Comparison of ENCODE assay signal across 10 mouse cellular contexts in the genomic region with DNA sequence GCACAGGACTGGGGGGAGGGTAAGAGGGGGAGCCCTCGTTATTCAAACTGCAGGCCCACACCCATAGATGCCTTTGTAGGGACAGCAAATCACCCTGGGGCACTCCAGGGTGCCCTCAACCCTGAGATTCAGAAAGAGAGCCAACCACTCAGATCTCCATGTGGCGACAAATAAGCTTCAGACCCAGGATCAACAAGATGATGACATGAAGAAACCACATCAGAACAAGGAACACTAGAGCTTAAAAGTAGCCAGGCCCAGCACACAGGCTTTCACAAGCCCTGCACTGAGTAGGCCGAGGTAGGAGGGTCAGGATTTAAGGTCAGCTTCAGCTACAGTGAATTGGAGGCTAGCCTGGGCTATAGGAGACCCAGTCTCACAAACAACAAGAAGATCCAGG. TPM values are rescaled to one million over a fixed set of nuclear protein-coding genes. Genes with fewer than 3 reads are reported as not detected.
DNase-seq lines count a peak whose midpoint lies in the region; ATAC-seq lines count a peak whose summit lies in the region.
"Had no signal": no experiment of that assay in that cellular context is flagged by ENCODE, and none has a peak within 500 bp of the region (broad histone marks: within the 10 kb centered on the region; RNA-seq: fewer than 3 reads in every experiment).

No protein-coding gene starts in this region.

- H3K27ac ChIP-seq in kidney, embryonic 15.5 days, result peak overlapping the region; percentile 70
- peak overlapping the region; percentile 43; the same call in 1 of the 2 replicates for H3K27ac ChIP-seq in embryonic facial prominence, embryonic 12.5 days
- peak overlapping the region; percentile 81 for H3K27ac ChIP-seq in intestine, embryonic 16.5 days (ENCODE audit: low read length)
- H3K27ac ChIP-seq in neural tube, embryonic 13.5 days (replicated peaks), result peak overlapping the region; percentile 90
- H3K27ac ChIP-seq: liver, embryonic 14.5 days had no signal

- H3K27me3 ChIP-seq in kidney, embryonic 15.5 days, result no peaks in the 10 kb centered on the region
- no peaks in the 10 kb centered on the region for H3K27me3 ChIP-seq in embryonic facial prominence, embryonic 12.5 days
- no peaks in the 10 kb centered on the region for H3K27me3 ChIP-seq in intestine, embryonic 16.5 days (replicated peaks; ENCODE audit: control insufficient read depth, insufficient read depth, low read length)
- no peaks in the 10 kb centered on the region for H3K27me3 ChIP-seq in neural tube, embryonic 13.5 days

- WGBS in kidney, embryonic 15.5 days, result 67% methylated on average over 3 of the region's 3 CpGs
- 64% methylated on average over 3 of the region's 3 CpGs for WGBS in embryonic facial prominence, embryonic 12.5 days
- WGBS in intestine, embryonic 16.5 days, result 59% methylated on average over 3 of the region's 3 CpGs
- 60% methylated on average over 3 of the region's 3 CpGs for WGBS in neural tube, embryonic 13.5 days

- H3K9me3 ChIP-seq in kidney, embryonic 15.5 days (replicated peaks), result no peaks in the 10 kb centered on the region
- no peaks in the 10 kb centered on the region for H3K9me3 ChIP-seq in embryonic facial prominence, embryonic 12.5 days
- H3K9me3 ChIP-seq in intestine, embryonic 16.5 days (ENCODE audit: control insufficient read depth, low read length), result no peaks in the 10 kb centered on the region
- no peaks in the 10 kb centered on the region for H3K9me3 ChIP-seq in neural tube, embryonic 13.5 days

- peaks cover 54% of the 10 kb centered on the region for H3K4me1 ChIP-seq in kidney, embryonic 15.5 days
- peaks cover 15% of the 10 kb centered on the region for H3K4me1 ChIP-seq in embryonic facial prominence, embryonic 12.5 days
- H3K4me1 ChIP-seq in intestine, embryonic 16.5 days (ENCODE audit: control insufficient read depth, insufficient read depth, low read length), result peaks cover 47% of the 10 kb centered on the region
- H3K4me1 ChIP-seq in neural tube, embryonic 13.5 days (replicated peaks), result peaks cover 78% of the 10 kb centered on the region

- no peak overlapping the region for H3K4me2 ChIP-seq in kidney, embryonic 15.5 days
- no peak overlapping the region for H3K4me2 ChIP-seq in embryonic facial prominence, embryonic 12.5 days (replicated peaks)
- no peak overlapping the region for H3K4me2 ChIP-seq in intestine, embryonic 16.5 days (ENCODE audit: low read depth, low read length)
- no peak overlapping the region; the same call in 1 of the 2 replicates for H3K4me2 ChIP-seq in neural tube, embryonic 13.5 days

- ATAC-seq in kidney, embryonic 15.5 days (replicated peaks; ENCODE audit: low FRiP score), result no peak
- no peak for ATAC-seq in embryonic facial prominence, embryonic 12.5 days (ENCODE audit: insufficient number of reproducible peaks, insufficient read depth, low FRiP score, low TSS enrichment)
- peak; percentile 8; the same call in 1 of the 2 replicates for ATAC-seq in intestine, embryonic 16.5 days
- ATAC-seq in neural tube, embryonic 13.5 days (ENCODE audit: low read depth), result peak; percentile 11; the same call in 1 of the 2 replicates
- no peak for ATAC-seq in granulocyte monocyte progenitor cell, adult 5-6 weeks (replicated peaks; ENCODE audit: poor library complexity, severe bottlenecking)

- DNase-seq in kidney, adult 18-20 months, result no peak
- DNase-seq in thymus, postnatal 10 days (ENCODE audit: low spot score in 2 of 2), result no peak
- no peak for DNase-seq in thymus, postnatal 14 days
- DNase-seq: spleen, adult 18-20 months had no signal

- H3K4me3 ChIP-seq in kidney, embryonic 15.5 days (replicated peaks), result no peak overlapping the region
- no peak overlapping the region for H3K4me3 ChIP-seq in embryonic facial prominence, embryonic 12.5 days
- H3K4me3 ChIP-seq in intestine, embryonic 16.5 days (ENCODE audit: low read length), result no peak overlapping the region
- H3K4me3 ChIP-seq in neural tube, embryonic 13.5 days, result no peak overlapping the region

- H3K36me3 ChIP-seq in kidney, embryonic 15.5 days, result peaks cover 50% of the 10 kb centered on the region
- H3K36me3 ChIP-seq in embryonic facial prominence, embryonic 12.5 days, result peaks cover 33% of the 10 kb centered on the region
- peaks cover 12% of the 10 kb centered on the region; the same call in 1 of the 2 replicates for H3K36me3 ChIP-seq in intestine, embryonic 16.5 days (ENCODE audit: control insufficient read depth, insufficient read depth, low read length)
- H3K36me3 ChIP-seq in neural tube, embryonic 13.5 days, result peaks cover 45% of the 10 kb centered on the region

- H3K9ac ChIP-seq in kidney, embryonic 15.5 days, result no peak overlapping the region
- H3K9ac ChIP-seq in embryonic facial prominence, embryonic 12.5 days, result no peak overlapping the region
- peak overlapping the region; percentile 48; the same call in 1 of the 2 replicates for H3K9ac ChIP-seq in intestine, embryonic 16.5 days (ENCODE audit: low read depth, low read length)
- no peak overlapping the region; the same call in none of the 2 replicates for H3K9ac ChIP-seq in neural tube, embryonic 13.5 days
- H3K9ac ChIP-seq: liver, embryonic 14.5 days had no signal

RNA-seq across cellular contexts. Expression of gene Pgpep1, which starts 11.3 kb away (rescaled TPM):
- polyA plus RNA-seq in kidney, embryonic 15.5 days (2015; fragmentation: Nextera tagmentation; extraction: Ambion mirVana), result 65.5 and 75.3 TPM in 2 replicates
- 59.5 and 70.4 TPM in 2 replicates for polyA plus RNA-seq in embryonic facial prominence, embryonic 12.5 days (2016; fragmentation: Nextera tagmentation; extraction: Ambion mirVana)
- polyA plus RNA-seq in intestine, embryonic 16.5 days (2015; fragmentation: Nextera tagmentation; extraction: Ambion mirVana), result 88.3 and 101 TPM in 2 replicates
- polyA plus RNA-seq in neural tube, embryonic 13.5 days (2015; fragmentation: Nextera tagmentation; extraction: Ambion mirVana), result 102 and 108 TPM in 2 replicates
- 8.5 and 31.0 TPM in 2 replicates for total RNA-seq in granulocyte monocyte progenitor cell, adult 5-6 weeks (2014; fragmentation: Nextera tagmentation)
- 6.5 and 6.9 TPM in 2 replicates for total RNA-seq in granulocyte monocyte progenitor cell, adult 5-6 weeks (2017)

RNA-seq across cellular contexts. Expression of gene Gdf15, which starts 16.7 kb away (rescaled TPM):
- polyA plus RNA-seq in kidney, embryonic 15.5 days (2015; fragmentation: Nextera tagmentation; extraction: Ambion mirVana), result 0.46 and 0.77 TPM in 2 replicates
- not detected in 2 replicates for polyA plus RNA-seq in embryonic facial prominence, embryonic 12.5 days (2016; fragmentation: Nextera tagmentation; extraction: Ambion mirVana)
- 3.6 and 3.7 TPM in 2 replicates for polyA plus RNA-seq in intestine, embryonic 16.5 days (2015; fragmentation: Nextera tagmentation; extraction: Ambion mirVana)
- polyA plus RNA-seq in neural tube, embryonic 13.5 days (2015; fragmentation: Nextera tagmentation; extraction: Ambion mirVana), result not detected in 2 replicates
- total RNA-seq in granulocyte monocyte progenitor cell, adult 5-6 weeks (2014; fragmentation: Nextera tagmentation), result not detected in 2 replicates
- total RNA-seq in granulocyte monocyte progenitor cell, adult 5-6 weeks (2017), result 0.67 TPM in 1 of 2 replicates, not detected in the other

RNA-seq across cellular contexts. Expression of gene Lsm4, which starts 24.1 kb away (rescaled TPM):
- polyA plus RNA-seq in kidney, embryonic 15.5 days (2015; fragmentation: Nextera tagmentation; extraction: Ambion mirVana), result 291 and 295 TPM in 2 replicates
- 303 and 326 TPM in 2 replicates for polyA plus RNA-seq in embryonic facial prominence, embryonic 12.5 days (2016; fragmentation: Nextera tagmentation; extraction: Ambion mirVana)
- 228 and 246 TPM in 2 replicates for polyA plus RNA-seq in intestine, embryonic 16.5 days (2015; fragmentation: Nextera tagmentation; extraction: Ambion mirVana)
- polyA plus RNA-seq in neural tube, embryonic 13.5 days (2015; fragmentation: Nextera tagmentation; extraction: Ambion mirVana), result 214 and 215 TPM in 2 replicates
- total RNA-seq in granulocyte monocyte progenitor cell, adult 5-6 weeks (2014; fragmentation: Nextera tagmentation), result 187 and 226 TPM in 2 replicates
- 247 and 312 TPM in 2 replicates for total RNA-seq in granulocyte monocyte progenitor cell, adult 5-6 weeks (2017)

RNA-seq across cellular contexts. Expression of gene Lrrc25, which starts 33.0 kb away (rescaled TPM):
- polyA plus RNA-seq in kidney, embryonic 15.5 days (2015; fragmentation: Nextera tagmentation; extraction: Ambion mirVana), result 2.5 TPM in 2 replicates
- 1.1 and 1.2 TPM in 2 replicates for polyA plus RNA-seq in embryonic facial prominence, embryonic 12.5 days (2016; fragmentation: Nextera tagmentation; extraction: Ambion mirVana)
- polyA plus RNA-seq in intestine, embryonic 16.5 days (2015; fragmentation: Nextera tagmentation; extraction: Ambion mirVana), result 2.9 and 3.0 TPM in 2 replicates
- polyA plus RNA-seq in neural tube, embryonic 13.5 days (2015; fragmentation: Nextera tagmentation; extraction: Ambion mirVana), result 1.5 and 1.8 TPM in 2 replicates
- total RNA-seq in granulocyte monocyte progenitor cell, adult 5-6 weeks (2014; fragmentation: Nextera tagmentation), result 2.9 and 5.2 TPM in 2 replicates
- total RNA-seq in granulocyte monocyte progenitor cell, adult 5-6 weeks (2017), result 1.1 and 3.1 TPM in 2 replicates

RNA-seq across cellular contexts. Expression of gene Ssbp4, which starts 40.2 kb away (rescaled TPM):
- polyA plus RNA-seq in kidney, embryonic 15.5 days (2015; fragmentation: Nextera tagmentation; extraction: Ambion mirVana), result 135 and 145 TPM in 2 replicates
- polyA plus RNA-seq in embryonic facial prominence, embryonic 12.5 days (2016; fragmentation: Nextera tagmentation; extraction: Ambion mirVana), result 134 and 142 TPM in 2 replicates
- polyA plus RNA-seq in intestine, embryonic 16.5 days (2015; fragmentation: Nextera tagmentation; extraction: Ambion mirVana), result 63.2 and 73.9 TPM in 2 replicates
- polyA plus RNA-seq in neural tube, embryonic 13.5 days (2015; fragmentation: Nextera tagmentation; extraction: Ambion mirVana), result 117 and 141 TPM in 2 replicates
- total RNA-seq in granulocyte monocyte progenitor cell, adult 5-6 weeks (2014; fragmentation: Nextera tagmentation), result 53.8 and 75.4 TPM in 2 replicates
- total RNA-seq in granulocyte monocyte progenitor cell, adult 5-6 weeks (2017), result 35.2 and 87.9 TPM in 2 replicates

Comparison
In these comparisons a context has a peak if more than half of its experiments do, and no peak if none do; other contexts are left out.
1. ATAC-seq: peak in intestine, embryonic 16.5 days (single experiment) and neural tube, embryonic 13.5 days (single experiment); none in kidney, embryonic 15.5 days (single experiment), embryonic facial prominence, embryonic 12.5 days (single experiment) and granulocyte monocyte progenitor cell, adult 5-6 weeks (single experiment).
2. Peak in every context shown above with its lines, with median percentiles within 50 percentile points of each other: H3K27ac ChIP-seq.